Mouse (Mus musculus): ENCODE measurements around the gene Ctnna2. TPM values are rescaled to one million over a fixed set of nuclear protein-coding genes. Genes with fewer than 3 reads are reported as not detected.

The Ctnna2 gene
- polyA plus RNA-seq (2016; fragmentation: Nextera tagmentation; extraction: Ambion mirVana) = 0.65 and 0.79 TPM in 2 replicates

- WGBS (ENCODE audit: insufficient replicate concordance) = 2% methylated on average over 44 of the region's 58 CpGs
- Histone ChIP-seq H3K9ac (no peak within 1 kb of the TSS), H3K4me2 (peak within 1 kb of the TSS; percentile 66), H3K4me1 (0 out of 2 replicates have a peak, but pooled peaks cover 4% of the 10 kb centered on the region), H3K27me3 (replicated peaks) (peaks cover 17% of the 10 kb centered on the region), H3K4me3 (peak within 1 kb of the TSS; percentile 48), H3K36me3 (no peaks in the 10 kb centered on the region), H3K27ac (no peak within 1 kb of the TSS), H3K9me3 (replicated peaks) (no peaks in the 10 kb centered on the region)
- peak; percentile 60 for ATAC-seq
Observed at GRCm38 (mm10) chr6:77979241-77979961, at the start of gene Ctnna2. Gene Ctnna2, minus strand, starts transcription at chr6:77979699.

- no peak overlapping the region for H3K4me3 ChIP-seq
- peak overlapping the region; percentile 66; the same call in 1 of the 2 replicates for H3K4me2 ChIP-seq
- no peak overlapping the region for H3K9ac ChIP-seq
- no peak for ATAC-seq
- 18% methylated on average over 15 of the region's 15 CpGs for WGBS (ENCODE audit: insufficient replicate concordance)
- 0 out of 2 replicates have a peak, but pooled peaks cover 4% of the 10 kb centered on the region for H3K4me1 ChIP-seq
- H3K27ac ChIP-seq = no peak overlapping the region
- H3K9me3 ChIP-seq (replicated peaks) = no peaks in the 10 kb centered on the region
- H3K36me3 ChIP-seq = no peaks in the 10 kb centered on the region
- H3K27me3 ChIP-seq (replicated peaks) = peaks cover 17% of the 10 kb centered on the region
Observed at GRCm38 (mm10) chr6:77980137-77981052, 896 bp upstream of the Ctnna2 start.

- H3K27ac ChIP-seq = no peak overlapping the region
- ATAC-seq = no peak
- no peak overlapping the region for H3K9ac ChIP-seq
- H3K4me1 ChIP-seq = 0 out of 2 replicates have a peak, but pooled peaks cover 4% of the 10 kb centered on the region
- no peaks in the 10 kb centered on the region for H3K9me3 ChIP-seq (replicated peaks)
- peak overlapping the region; percentile 48; the same call in 1 of the 2 replicates for H3K4me3 ChIP-seq
- H3K36me3 ChIP-seq = no peaks in the 10 kb centered on the region
- H3K27me3 ChIP-seq (replicated peaks) = peaks cover 17% of the 10 kb centered on the region
- peak overlapping the region; percentile 66 for H3K4me2 ChIP-seq
- WGBS (ENCODE audit: insufficient replicate concordance) = 26% methylated on average over 10 of the region's 10 CpGs
Observed at GRCm38 (mm10) chr6:77978476-77979240, 841 bp downstream of the Ctnna2 start.

DNA sequence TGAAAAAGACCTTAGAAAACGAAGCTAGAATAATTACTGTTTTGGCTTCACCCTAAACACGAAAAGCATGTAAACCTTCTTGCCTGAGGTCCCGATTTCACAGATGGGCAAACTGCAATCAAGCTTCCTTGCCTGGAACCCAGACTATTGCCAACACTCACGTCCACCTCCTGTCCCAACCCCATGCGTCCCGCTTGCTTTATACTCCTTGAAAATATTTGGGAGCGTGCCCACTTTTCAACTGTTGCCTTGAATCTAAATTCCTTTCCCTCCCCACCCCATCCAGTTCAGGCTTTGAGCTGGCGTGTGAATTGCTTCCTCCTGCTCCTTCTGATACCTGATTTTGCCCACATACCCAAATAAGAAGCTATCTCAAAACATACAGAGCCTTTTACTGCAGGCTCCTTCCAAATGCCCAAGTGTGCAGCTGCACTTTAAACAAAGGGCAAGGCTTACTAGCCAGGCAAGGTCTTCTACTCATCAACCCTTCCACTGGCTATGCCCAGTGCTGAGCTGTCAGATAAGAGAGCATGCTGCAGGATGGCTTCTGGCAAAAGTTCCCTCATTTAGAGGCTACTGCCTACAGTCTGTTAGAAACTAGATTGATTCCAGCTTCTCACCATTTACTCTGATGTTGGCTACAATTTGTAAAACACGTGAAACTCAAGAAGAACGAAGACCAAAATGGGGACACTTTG is 8.8 kb downstream of the Ctnna2 start:
- H3K4me1 ChIP-seq = no peaks in the 10 kb centered on the region
- ATAC-seq = no peak
- no peak overlapping the region for H3K27ac ChIP-seq
- 57% methylated on average over 10 of the region's 10 CpGs for WGBS (ENCODE audit: insufficient replicate concordance)
- no peak overlapping the region for H3K9ac ChIP-seq
- no peak overlapping the region for H3K4me3 ChIP-seq
- no peaks in the 10 kb centered on the region for H3K9me3 ChIP-seq (replicated peaks)
- no peak overlapping the region for H3K4me2 ChIP-seq
- no peaks in the 10 kb centered on the region for H3K36me3 ChIP-seq
- H3K27me3 ChIP-seq (replicated peaks) = no peaks in the 10 kb centered on the region

- H3K36me3 ChIP-seq = no peaks in the 10 kb centered on the region
- H3K9ac ChIP-seq = no peak overlapping the region
- H3K27ac ChIP-seq = no peak overlapping the region
- no peak overlapping the region for H3K4me2 ChIP-seq
- H3K27me3 ChIP-seq (replicated peaks) = no peaks in the 10 kb centered on the region
- ATAC-seq = no peak
- no peaks in the 10 kb centered on the region for H3K9me3 ChIP-seq (replicated peaks)
- H3K4me3 ChIP-seq = no peak overlapping the region
- WGBS (ENCODE audit: insufficient replicate concordance) = 48% methylated on average over 4 of the region's 4 CpGs
- H3K4me1 ChIP-seq = no peaks in the 10 kb centered on the region
Observed at GRCm38 (mm10) chr6:77969774-77970173, 9.7 kb downstream of the Ctnna2 start.

DNA sequence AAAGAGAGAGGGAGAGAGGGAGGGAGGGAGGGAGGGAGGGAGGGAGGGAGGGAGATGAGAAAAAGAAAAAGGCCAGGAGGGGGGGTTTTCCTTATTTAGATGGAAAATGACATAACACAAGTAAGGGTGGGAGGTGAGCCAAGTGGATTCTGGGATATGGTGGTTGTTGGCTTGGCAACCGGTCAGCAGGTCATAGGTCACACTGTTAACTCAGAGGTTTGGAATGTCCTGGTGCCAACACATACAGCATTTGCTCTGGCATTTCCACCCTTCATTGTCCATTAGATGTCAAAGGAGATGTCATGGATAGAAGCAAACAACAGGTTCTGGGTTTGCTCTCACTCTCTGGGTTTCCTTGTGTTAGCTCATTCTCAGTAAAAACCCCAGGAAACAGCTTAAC is 17.5 kb downstream of the Ctnna2 start:
- WGBS (ENCODE audit: insufficient replicate concordance) = 69% methylated on average over 1 of the region's 1 CpGs
- H3K36me3 ChIP-seq = no peaks in the 10 kb centered on the region
- no peaks in the 10 kb centered on the region for H3K9me3 ChIP-seq (replicated peaks)
- no peak overlapping the region for H3K27ac ChIP-seq
- no peak overlapping the region for H3K4me2 ChIP-seq
- no peak for ATAC-seq
- H3K4me1 ChIP-seq = no peaks in the 10 kb centered on the region
- no peak overlapping the region for H3K9ac ChIP-seq
- no peak overlapping the region for H3K4me3 ChIP-seq
- H3K27me3 ChIP-seq (replicated peaks) = no peaks in the 10 kb centered on the region

GRCm38 (mm10) chr6:77951276-77951675 is 28.2 kb downstream of the Ctnna2 start:
- Histone ChIP-seq H3K9me3 (replicated peaks) (no peaks in the 10 kb centered on the region), H3K27ac (no peak overlapping the region), H3K9ac (no peak overlapping the region), H3K4me3 (no peak overlapping the region), H3K36me3 (no peaks in the 10 kb centered on the region), H3K4me2 (no peak overlapping the region), H3K4me1 (no peaks in the 10 kb centered on the region), H3K27me3 (replicated peaks) (no peaks in the 10 kb centered on the region)
- no peak for ATAC-seq
- 80% methylated on average over 4 of the region's 4 CpGs for WGBS (ENCODE audit: insufficient replicate concordance)

- no peaks in the 10 kb centered on the region for H3K36me3 ChIP-seq
- no peak for ATAC-seq
- no peak overlapping the region for H3K4me2 ChIP-seq
- 71% methylated on average over 2 of the region's 2 CpGs for WGBS (ENCODE audit: insufficient replicate concordance)
- no peaks in the 10 kb centered on the region for H3K27me3 ChIP-seq (replicated peaks)
- no peaks in the 10 kb centered on the region for H3K4me1 ChIP-seq
- H3K9ac ChIP-seq = no peak overlapping the region
- H3K27ac ChIP-seq = no peak overlapping the region
- H3K9me3 ChIP-seq (replicated peaks) = no peaks in the 10 kb centered on the region
- H3K4me3 ChIP-seq = no peak overlapping the region
Observed at GRCm38 (mm10) chr6:77950690-77951089, 28.8 kb downstream of the Ctnna2 start.

- H3K27ac ChIP-seq = no peak overlapping the region
- no peaks in the 10 kb centered on the region for H3K9me3 ChIP-seq (replicated peaks)
- no peaks in the 10 kb centered on the region for H3K36me3 ChIP-seq
- H3K4me1 ChIP-seq = no peaks in the 10 kb centered on the region
- no peak overlapping the region for H3K4me2 ChIP-seq
- no peak overlapping the region for H3K4me3 ChIP-seq
- H3K9ac ChIP-seq = no peak overlapping the region
- ATAC-seq = no peak
- H3K27me3 ChIP-seq (replicated peaks) = no peaks in the 10 kb centered on the region
- 70% methylated on average over 3 of the region's 3 CpGs for WGBS (ENCODE audit: insufficient replicate concordance)
Observed at GRCm38 (mm10) chr6:77929375-77929774, 50.1 kb downstream of the Ctnna2 start.

- Histone ChIP-seq H3K4me1 (no peaks in the 10 kb centered on the region), H3K27me3 (replicated peaks) (no peaks in the 10 kb centered on the region), H3K36me3 (no peaks in the 10 kb centered on the region), H3K27ac (no peak overlapping the region), H3K4me2 (no peak overlapping the region), H3K9me3 (replicated peaks) (no peaks in the 10 kb centered on the region), H3K9ac (no peak overlapping the region), H3K4me3 (no peak overlapping the region)
- ATAC-seq = no peak
- 84% methylated on average over 2 of the region's 2 CpGs for WGBS (ENCODE audit: insufficient replicate concordance)
Observed at GRCm38 (mm10) chr6:77873150-77873549, 106.3 kb downstream of the Ctnna2 start.

DNA sequence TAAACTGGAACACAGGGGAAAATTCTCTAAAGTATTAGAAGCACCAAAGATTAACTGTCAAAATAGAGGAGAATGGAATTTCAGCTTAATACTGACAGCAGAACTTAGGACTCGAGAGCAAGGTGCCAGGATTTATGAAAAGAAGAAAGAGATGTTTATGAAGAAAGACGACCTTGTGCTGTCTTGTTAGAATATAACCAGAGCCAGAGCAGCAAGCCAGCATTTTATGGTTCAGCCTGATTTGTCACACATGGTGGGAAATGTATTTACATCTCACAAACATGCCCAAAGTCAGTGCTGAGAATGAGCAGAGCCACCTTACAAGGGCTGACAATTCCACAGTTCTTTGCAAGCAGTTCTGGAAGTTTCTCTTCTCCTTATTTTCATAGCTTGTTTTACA is 110.2 kb downstream of the Ctnna2 start:
- Histone ChIP-seq H3K9ac (no peak overlapping the region), H3K4me2 (no peak overlapping the region), H3K27me3 (replicated peaks) (no peaks in the 10 kb centered on the region), H3K9me3 (replicated peaks) (no peaks in the 10 kb centered on the region), H3K36me3 (no peaks in the 10 kb centered on the region), H3K27ac (no peak overlapping the region), H3K4me3 (no peak overlapping the region), H3K4me1 (no peaks in the 10 kb centered on the region)
- ATAC-seq = no peak
- 41% methylated on average over 2 of the region's 2 CpGs for WGBS (ENCODE audit: insufficient replicate concordance)
